Mouse (Mus musculus): ENCODE data around the gene Folr2.

Gene Folr2

GRCm38 (mm10) chr7:101866491-101867265 lies 9.7 kb upstream of the Folr2 start:
- ATAC-seq (ENCODE audit: low TSS enrichment): no peak

GRCm38 (mm10) chr7:101863415-101863814 lies 6.4 kb upstream of the Folr2 start, which contains the start of gene Anapc15:
Gene Anapc15, plus strand, starts transcription at chr7:101863715.
- ATAC-seq (ENCODE audit: low TSS enrichment): no peak

GRCm38 (mm10) chr7:101862291-101862690 lies 5.3 kb upstream of the Folr2 start:
- no peak for ATAC-seq (ENCODE audit: low TSS enrichment)

GRCm38 (mm10) chr7:101860978-101861377 lies 4.0 kb upstream of the Folr2 start:
- ATAC-seq (ENCODE audit: low TSS enrichment): no peak

GRCm38 (mm10) chr7:101858362-101858761 lies 1.4 kb upstream of the Folr2 start:
- no peak for ATAC-seq (ENCODE audit: low TSS enrichment)

- no peak for ATAC-seq (ENCODE audit: low TSS enrichment)
Observed at GRCm38 (mm10) chr7:101853816-101854215, 3.2 kb downstream of the Folr2 start.

- ATAC-seq (ENCODE audit: low TSS enrichment): no peak
Observed at GRCm38 (mm10) chr7:101852846-101853245, 4.1 kb downstream of the Folr2 start.

GRCm38 (mm10) chr7:101851689-101852088 lies 5.3 kb downstream of the Folr2 start:
- ATAC-seq (ENCODE audit: low TSS enrichment): no peak

GRCm38 (mm10) chr7:101847934-101848333 lies 9.1 kb downstream of the Folr2 start:
- ATAC-seq (ENCODE audit: low TSS enrichment): no peak

- ATAC-seq (ENCODE audit: low TSS enrichment): no peak
Observed at GRCm38 (mm10) chr7:101844186-101844585, 12.8 kb downstream of the Folr2 start.

- ATAC-seq (ENCODE audit: low TSS enrichment): peak; percentile 85
Observed at GRCm38 (mm10) chr7:101837606-101838471, 19.2 kb downstream of the Folr2 start, which contains the start of gene Inppl1. Gene Inppl1, minus strand, starts transcription at chr7:101838229.

- peak; percentile 3; the same call in 1 of the 2 replicates for ATAC-seq (ENCODE audit: low TSS enrichment)
Observed at GRCm38 (mm10) chr7:101837154-101837605, 19.8 kb downstream of the Folr2 start.

- peak; percentile 38 for ATAC-seq (ENCODE audit: low TSS enrichment)
Observed at GRCm38 (mm10) chr7:101836271-101837153, 20.5 kb downstream of the Folr2 start.

- ATAC-seq (ENCODE audit: low TSS enrichment): no peak
Observed at GRCm38 (mm10) chr7:101835457-101836109, 21.4 kb downstream of the Folr2 start.

GRCm38 (mm10) chr7:101834903-101835302 lies 22.1 kb downstream of the Folr2 start:
- no peak for ATAC-seq (ENCODE audit: low TSS enrichment)

GRCm38 (mm10) chr7:101833916-101834584 lies 22.9 kb downstream of the Folr2 start:
- ATAC-seq (ENCODE audit: low TSS enrichment): no peak

GRCm38 (mm10) chr7:101833352-101833751 lies 23.6 kb downstream of the Folr2 start:
- ATAC-seq (ENCODE audit: low TSS enrichment): no peak

- no peak for ATAC-seq (ENCODE audit: low TSS enrichment)
Observed at GRCm38 (mm10) chr7:101832372-101832771, 24.6 kb downstream of the Folr2 start.

- ATAC-seq (ENCODE audit: low TSS enrichment): no peak
Observed at GRCm38 (mm10) chr7:101831437-101831836, 25.6 kb downstream of the Folr2 start.

- ATAC-seq (ENCODE audit: low TSS enrichment): no peak
Observed at GRCm38 (mm10) chr7:101830373-101830772, 26.6 kb downstream of the Folr2 start.

Measured in frontal cortex, adult (tissue).